Mouse (Mus musculus): Measurements from ENCODE around the gene Samd8. TPM values are rescaled to one million over a fixed set of nuclear protein-coding genes. Genes with fewer than 3 reads are reported as not detected.

Gene Samd8
- polyA plus RNA-seq, 1 experiment: 0.47 TPM

DNA sequence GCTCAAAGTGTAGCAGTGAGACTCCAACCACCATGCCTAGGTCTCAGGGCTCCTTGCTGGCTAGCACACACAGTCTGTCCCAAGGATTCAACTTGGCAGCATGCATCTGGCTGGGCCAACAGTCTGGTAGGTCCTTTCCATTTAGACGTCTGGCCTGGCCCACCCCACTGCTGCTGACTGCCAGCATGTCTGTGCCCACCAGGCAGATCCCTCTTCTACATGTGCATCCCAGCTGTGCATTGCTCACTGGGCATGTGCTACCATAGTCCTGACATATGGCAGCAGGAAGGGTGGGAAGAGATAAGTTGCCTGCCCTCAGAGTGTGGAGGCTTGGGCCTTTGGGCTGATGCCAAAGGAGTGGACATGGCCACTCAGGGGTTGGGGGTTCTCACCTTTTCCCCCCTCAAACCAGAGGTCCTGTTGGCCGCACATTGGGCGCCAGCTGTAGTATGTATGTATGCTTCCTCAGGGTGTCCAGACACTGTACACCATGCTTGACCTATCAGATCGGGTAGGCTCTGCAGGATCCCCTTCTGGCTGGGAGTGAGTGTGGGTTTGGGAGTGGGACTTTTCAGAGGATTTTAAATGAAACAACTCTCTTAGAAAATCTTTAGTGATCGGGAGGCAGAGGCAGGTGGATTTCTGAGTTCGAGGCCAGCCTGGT, 52.3 kb downstream of the Samd8 start:
- TF ChIP-seq GATA1 (IDR thresholded peaks at IDR 0.05; ENCODE audit: low read length): no peak
- Histone ChIP-seq H3K4me1 (ENCODE audit: control insufficient read depth) (peaks cover 15% of the 10 kb centered on the region), H3K9me3 (ENCODE audit: control insufficient read depth, low read length) (no peaks in the 10 kb centered on the region), H3K27me3 (ENCODE audit: control insufficient read depth) (no peaks in the 10 kb centered on the region), H3K4me3 (replicated peaks) (no peak overlapping the region), H3K36me3 (ENCODE audit: control insufficient read depth) (peaks cover 13% of the 10 kb centered on the region)

DNA sequence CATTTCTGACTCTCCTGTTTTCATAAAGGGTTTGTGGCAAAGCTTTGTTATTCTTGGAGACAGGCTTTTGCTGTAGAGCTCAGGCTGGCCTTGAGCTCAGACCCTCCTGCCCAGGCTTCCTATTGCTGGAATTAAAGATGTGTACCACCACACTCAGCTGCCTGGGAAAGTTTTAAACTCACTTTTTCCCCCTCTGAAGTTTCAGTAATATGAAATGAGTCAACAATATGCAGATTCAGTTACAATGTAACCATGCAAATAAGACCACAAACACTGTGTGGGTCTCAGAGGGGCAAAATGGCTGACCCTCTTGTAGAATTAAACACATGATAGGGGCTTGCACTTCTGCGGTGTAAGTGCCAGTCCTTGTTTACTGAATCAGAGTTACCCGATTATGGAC, 55.9 kb downstream of the Samd8 start:
- Histone ChIP-seq H3K4me1 (ENCODE audit: control insufficient read depth) (peaks cover 20% of the 10 kb centered on the region), H3K27me3 (ENCODE audit: control insufficient read depth) (no peaks in the 10 kb centered on the region), H3K9me3 (ENCODE audit: control insufficient read depth, low read length) (no peaks in the 10 kb centered on the region), H3K4me3 (replicated peaks) (no peak overlapping the region), H3K36me3 (ENCODE audit: control insufficient read depth) (peaks cover 4% of the 10 kb centered on the region)
- TF ChIP-seq TAL1 (IDR thresholded peaks at IDR 0.05; ENCODE audit: low read length) (no peak), GATA1 (IDR thresholded peaks at IDR 0.05; ENCODE audit: low read length) (no peak)

- Histone ChIP-seq H3K9me3 (ENCODE audit: control insufficient read depth, low read length) (no peaks in the 10 kb centered on the region), H3K27me3 (ENCODE audit: control insufficient read depth) (no peaks in the 10 kb centered on the region), H3K36me3 (ENCODE audit: control insufficient read depth) (peaks cover 4% of the 10 kb centered on the region), H3K4me1 (ENCODE audit: control insufficient read depth) (peaks cover 25% of the 10 kb centered on the region), H3K4me3 (replicated peaks) (no peak overlapping the region)
- TF ChIP-seq GATA1 (IDR thresholded peaks at IDR 0.05; ENCODE audit: low read length) (no peak), TAL1 (IDR thresholded peaks at IDR 0.05; ENCODE audit: low read length) (no peak)
Observed at GRCm38 (mm10) chr14:21806631-21807160, 56.4 kb downstream of the Samd8 start.

DNA sequence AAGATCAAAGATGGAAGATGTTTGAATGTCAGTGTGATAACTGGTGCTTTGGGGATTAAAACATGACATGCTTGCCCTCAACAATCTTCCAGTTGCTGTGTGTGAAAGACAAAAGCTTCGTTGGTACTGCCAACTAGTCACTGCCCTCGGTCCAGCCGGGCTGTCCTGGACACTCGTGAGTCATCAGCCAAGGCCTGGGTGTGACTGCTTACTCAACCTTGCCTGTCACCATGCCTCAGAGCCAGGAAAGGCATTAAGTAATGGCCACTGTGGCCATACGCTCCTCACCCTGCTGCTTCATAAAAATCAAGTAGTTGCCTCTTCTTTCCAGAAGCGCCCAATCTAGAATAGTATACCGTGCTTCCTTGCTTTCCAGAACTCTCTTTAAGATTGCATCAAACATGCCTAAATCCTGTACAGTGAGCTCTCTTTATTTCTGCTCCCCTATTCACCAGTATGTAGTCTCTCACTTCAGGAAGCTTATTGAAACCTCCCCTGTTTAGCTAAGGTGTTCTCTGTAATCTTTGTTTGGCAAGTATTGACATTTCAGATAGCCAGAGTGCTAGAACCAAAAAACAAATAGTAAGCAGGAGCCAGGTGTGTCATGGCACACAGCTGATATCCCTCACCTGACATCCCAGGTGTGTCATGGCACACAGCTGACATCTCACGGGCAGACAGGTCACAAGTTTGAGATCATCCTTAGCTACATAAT, 58.0 kb downstream of the Samd8 start:
- H3K4me3 ChIP-seq (replicated peaks): no peak overlapping the region
- no peak for TF ChIP-seq TAL1 (IDR thresholded peaks at IDR 0.05; ENCODE audit: low read length)
- no peak for TF ChIP-seq GATA1 (IDR thresholded peaks at IDR 0.05; ENCODE audit: low read length)
- no peaks in the 10 kb centered on the region for H3K9me3 ChIP-seq (ENCODE audit: control insufficient read depth, low read length)
- H3K4me1 ChIP-seq (ENCODE audit: control insufficient read depth): peaks cover 37% of the 10 kb centered on the region
- no peaks in the 10 kb centered on the region for H3K27me3 ChIP-seq (ENCODE audit: control insufficient read depth)
- H3K36me3 ChIP-seq (ENCODE audit: control insufficient read depth): no peaks in the 10 kb centered on the region

DNA sequence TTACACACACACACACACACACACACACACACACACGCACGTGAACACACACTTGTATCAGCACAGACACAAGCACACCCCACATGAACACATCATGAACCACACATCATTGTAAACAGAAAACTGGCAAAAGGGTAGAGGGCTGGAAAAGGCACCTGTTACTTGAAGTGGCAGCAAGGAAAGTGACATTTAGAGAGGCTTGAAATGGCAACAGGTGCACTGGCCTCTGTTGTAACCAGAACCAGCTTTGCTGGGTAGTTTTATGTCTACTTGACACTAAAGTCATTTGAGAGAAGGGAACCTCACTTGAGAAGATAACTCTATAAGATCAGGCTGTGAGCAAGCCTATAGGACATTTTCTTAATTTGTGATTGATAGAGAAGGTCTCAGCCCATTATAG, 59.1 kb downstream of the Samd8 start:
- peaks cover 45% of the 10 kb centered on the region for H3K4me1 ChIP-seq (ENCODE audit: control insufficient read depth)
- TF ChIP-seq TAL1 (IDR thresholded peaks at IDR 0.05; ENCODE audit: low read length) (no peak), GATA1 (IDR thresholded peaks at IDR 0.05; ENCODE audit: low read length) (no peak)
- no peaks in the 10 kb centered on the region for H3K9me3 ChIP-seq (ENCODE audit: control insufficient read depth, low read length)
- no peak overlapping the region for H3K4me3 ChIP-seq (replicated peaks)
- H3K27me3 ChIP-seq (ENCODE audit: control insufficient read depth): no peaks in the 10 kb centered on the region
- H3K36me3 ChIP-seq (ENCODE audit: control insufficient read depth): no peaks in the 10 kb centered on the region

- Histone ChIP-seq H3K27me3 (ENCODE audit: control insufficient read depth) (no peaks in the 10 kb centered on the region), H3K36me3 (ENCODE audit: control insufficient read depth) (no peaks in the 10 kb centered on the region), H3K4me3 (replicated peaks) (no peak overlapping the region), H3K4me1 (ENCODE audit: control insufficient read depth) (peaks cover 44% of the 10 kb centered on the region), H3K9me3 (ENCODE audit: control insufficient read depth, low read length) (no peaks in the 10 kb centered on the region)
- no peak for TF ChIP-seq GATA1 (IDR thresholded peaks at IDR 0.05; ENCODE audit: low read length)
- TF ChIP-seq TAL1 (IDR thresholded peaks at IDR 0.05; ENCODE audit: low read length): no peak
Observed at GRCm38 (mm10) chr14:21811301-21811700, 61.0 kb downstream of the Samd8 start.

DNA sequence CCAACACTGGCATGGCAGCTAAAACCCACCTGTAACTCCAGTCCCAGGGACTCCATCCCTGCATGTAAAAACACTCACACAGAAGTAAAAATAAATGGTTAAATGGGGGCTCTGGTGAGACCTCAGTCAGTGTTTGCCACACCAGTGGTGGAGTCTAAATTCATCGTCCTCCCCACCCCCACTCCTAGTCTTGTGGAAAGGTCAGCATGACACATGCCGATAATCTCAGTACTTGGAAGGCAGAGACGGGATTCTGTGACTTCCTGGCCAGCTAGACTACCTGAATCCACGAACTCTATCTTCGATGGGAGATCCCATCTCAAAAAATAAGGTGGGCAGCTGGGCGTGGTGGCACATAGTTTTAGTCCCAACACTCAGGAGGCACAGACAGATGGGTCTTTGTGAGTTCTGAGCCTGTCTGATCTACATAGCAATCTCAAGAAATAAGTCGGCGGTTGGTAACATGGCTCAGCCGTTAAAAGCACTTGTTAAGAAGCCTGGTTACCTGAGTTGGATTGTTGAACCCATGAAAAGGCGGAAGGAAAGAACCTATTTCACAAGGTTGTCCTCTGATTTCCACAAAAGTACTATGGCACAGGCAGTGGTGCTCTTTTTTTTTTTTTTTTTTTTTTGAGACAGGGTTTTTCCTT, 61.5 kb downstream of the Samd8 start:
- TF ChIP-seq GATA1 (IDR thresholded peaks at IDR 0.05; ENCODE audit: low read length) (no peak), TAL1 (IDR thresholded peaks at IDR 0.05; ENCODE audit: low read length) (no peak)
- H3K9me3 ChIP-seq (ENCODE audit: control insufficient read depth, low read length): no peaks in the 10 kb centered on the region
- H3K4me1 ChIP-seq (ENCODE audit: control insufficient read depth): peaks cover 41% of the 10 kb centered on the region
- H3K4me3 ChIP-seq (replicated peaks): no peak overlapping the region
- no peaks in the 10 kb centered on the region for H3K27me3 ChIP-seq (ENCODE audit: control insufficient read depth)
- no peaks in the 10 kb centered on the region for H3K36me3 ChIP-seq (ENCODE audit: control insufficient read depth)

DNA sequence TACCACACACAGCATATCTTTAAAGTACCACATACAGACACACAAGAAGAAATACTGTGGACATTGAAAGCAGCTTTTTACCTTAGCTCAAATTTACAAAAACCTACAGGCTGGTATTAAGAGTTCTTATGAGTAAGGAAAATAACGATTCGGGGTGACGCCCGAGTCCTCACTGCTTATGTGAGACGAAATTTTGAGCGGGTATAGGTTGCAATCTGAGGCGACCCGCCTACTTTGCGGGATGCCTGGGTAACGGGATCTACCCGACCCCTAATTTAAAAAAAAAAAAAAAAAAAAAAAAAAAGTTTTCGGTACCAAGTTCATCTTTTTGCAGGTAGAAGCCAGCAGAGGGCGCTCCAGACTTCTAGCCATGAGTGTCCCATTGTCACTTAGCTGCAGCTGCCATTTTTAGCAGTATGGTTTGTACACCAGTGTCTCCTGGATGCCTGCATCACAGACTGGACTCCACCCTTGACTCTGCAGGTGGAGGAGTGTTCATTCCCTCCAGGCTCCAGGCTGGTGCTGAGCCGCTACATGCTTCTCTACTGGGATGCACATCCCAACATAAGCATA, 62.3 kb downstream of the Samd8 start:
- no peak overlapping the region for H3K4me3 ChIP-seq (replicated peaks)
- H3K36me3 ChIP-seq (ENCODE audit: control insufficient read depth): no peaks in the 10 kb centered on the region
- peaks cover 33% of the 10 kb centered on the region for H3K4me1 ChIP-seq (ENCODE audit: control insufficient read depth)
- H3K9me3 ChIP-seq (ENCODE audit: control insufficient read depth, low read length): no peaks in the 10 kb centered on the region
- H3K27me3 ChIP-seq (ENCODE audit: control insufficient read depth): no peaks in the 10 kb centered on the region
- TF ChIP-seq TAL1 (IDR thresholded peaks at IDR 0.05; ENCODE audit: low read length) (no peak), GATA1 (IDR thresholded peaks at IDR 0.05; ENCODE audit: low read length) (no peak)

GRCm38 (mm10) chr14:21813216-21813615, 62.9 kb downstream of the Samd8 start:
- H3K27me3 ChIP-seq (ENCODE audit: control insufficient read depth): no peaks in the 10 kb centered on the region
- no peak overlapping the region for H3K4me3 ChIP-seq (replicated peaks)
- no peak for TF ChIP-seq GATA1 (IDR thresholded peaks at IDR 0.05; ENCODE audit: low read length)
- no peak for TF ChIP-seq TAL1 (IDR thresholded peaks at IDR 0.05; ENCODE audit: low read length)
- H3K36me3 ChIP-seq (ENCODE audit: control insufficient read depth): no peaks in the 10 kb centered on the region
- peaks cover 29% of the 10 kb centered on the region for H3K4me1 ChIP-seq (ENCODE audit: control insufficient read depth)
- H3K9me3 ChIP-seq (ENCODE audit: control insufficient read depth, low read length): no peaks in the 10 kb centered on the region
